Mouse (Mus musculus): ENCODE results near the gene Arhgap5. TPM values are rescaled to one million over a fixed set of nuclear protein-coding genes. Genes with fewer than 3 reads are reported as not detected.

Arhgap5 gene
- polyA plus RNA-seq, 1 experiment from 2014 or later, result 46.0 TPM

GRCm38 (mm10) chr12:52602883-52603694, 99.3 kb downstream of the Arhgap5 start:
- Histone ChIP-seq H3K27me3 (replicated peaks) (no peaks in the 10 kb centered on the region), H3K36me3 (no peaks in the 10 kb centered on the region), H3K4me3 (peak overlapping the region; percentile 91), H3K27ac (ENCODE audit: poor library complexity, severe bottlenecking) (peak overlapping the region; percentile 88), H3K4me2 (peak overlapping the region; percentile 78), H3K9ac (peak overlapping the region; percentile 79), H3K4me1 (replicated peaks) (0 out of 2 replicates have a peak, but pooled peaks cover 5% of the 10 kb centered on the region), H3K9me3 (replicated peaks) (peaks cover 8% of the 10 kb centered on the region)
- ATAC-seq (ENCODE audit: insufficient number of reproducible peaks, low FRiP score), result peak; percentile 91
- WGBS, result under 1% methylated on average over 35 of the region's 35 CpGs

- under 1% methylated on average over 21 of the region's 21 CpGs for WGBS
- Histone ChIP-seq H3K27ac (ENCODE audit: poor library complexity, severe bottlenecking) (peak overlapping the region; percentile 88), H3K4me3 (peak overlapping the region; percentile 91), H3K4me2 (peak overlapping the region; percentile 78), H3K36me3 (no peaks in the 10 kb centered on the region), H3K27me3 (replicated peaks) (no peaks in the 10 kb centered on the region), H3K4me1 (replicated peaks) (0 out of 2 replicates have a peak, but pooled peaks cover 5% of the 10 kb centered on the region), H3K9ac (peak overlapping the region; percentile 79), H3K9me3 (replicated peaks) (peaks cover 2% of the 10 kb centered on the region; the same call in 1 of the 2 replicates)
- ATAC-seq (ENCODE audit: insufficient number of reproducible peaks, low FRiP score), result peak; percentile 84
Observed at GRCm38 (mm10) chr12:52603695-52604255, 100.0 kb downstream of the Arhgap5 start.

DNA sequence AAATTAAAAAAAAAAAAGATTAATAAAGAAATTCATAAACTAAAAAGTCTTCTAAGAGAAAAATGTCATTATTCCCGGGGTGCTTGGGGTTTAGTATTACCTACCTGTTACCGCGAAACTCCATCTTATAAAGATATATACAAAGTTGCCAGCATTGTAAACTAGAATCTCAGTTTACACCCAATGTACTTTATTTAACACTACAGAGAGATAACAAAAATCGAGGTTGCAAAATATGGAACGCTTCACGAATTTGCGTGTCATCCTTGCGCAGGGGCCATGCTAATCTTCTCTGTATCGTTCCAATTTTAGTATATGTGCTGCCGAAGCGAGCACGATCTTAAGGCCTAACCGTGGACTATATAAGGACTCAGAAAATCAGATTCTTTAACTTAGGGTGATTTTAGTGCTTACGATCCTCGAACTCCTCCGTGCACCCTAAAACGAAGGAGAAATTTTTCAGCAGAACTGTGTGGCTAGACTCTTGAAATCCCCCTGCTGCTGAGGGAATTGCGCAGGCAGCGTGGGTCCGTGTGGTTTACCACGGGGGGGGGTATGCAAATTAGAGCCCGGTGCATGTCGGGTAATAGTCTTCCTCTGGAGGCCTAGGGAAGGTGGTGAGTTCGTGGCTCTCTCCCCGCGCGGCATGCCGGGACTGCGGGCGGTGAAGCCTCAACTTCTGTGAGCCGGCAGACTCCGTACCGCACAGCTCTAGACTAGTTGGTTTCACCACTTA, 100.7 kb downstream of the Arhgap5 start:
- ATAC-seq (ENCODE audit: insufficient number of reproducible peaks, low FRiP score), result peak; percentile 87
- 0 out of 2 replicates have a peak, but pooled peaks cover 5% of the 10 kb centered on the region for H3K4me1 ChIP-seq (replicated peaks)
- H3K27ac ChIP-seq (ENCODE audit: poor library complexity, severe bottlenecking), result peak overlapping the region; percentile 88
- H3K36me3 ChIP-seq, result no peaks in the 10 kb centered on the region
- under 1% methylated on average over 33 of the region's 33 CpGs for WGBS
- peak overlapping the region; percentile 91 for H3K4me3 ChIP-seq
- H3K9ac ChIP-seq, result peak overlapping the region; percentile 79
- H3K4me2 ChIP-seq, result peak overlapping the region; percentile 78
- H3K27me3 ChIP-seq (replicated peaks), result no peaks in the 10 kb centered on the region
- H3K9me3 ChIP-seq (replicated peaks), result 0 out of 2 replicates have a peak, but pooled peaks cover 2% of the 10 kb centered on the region

DNA sequence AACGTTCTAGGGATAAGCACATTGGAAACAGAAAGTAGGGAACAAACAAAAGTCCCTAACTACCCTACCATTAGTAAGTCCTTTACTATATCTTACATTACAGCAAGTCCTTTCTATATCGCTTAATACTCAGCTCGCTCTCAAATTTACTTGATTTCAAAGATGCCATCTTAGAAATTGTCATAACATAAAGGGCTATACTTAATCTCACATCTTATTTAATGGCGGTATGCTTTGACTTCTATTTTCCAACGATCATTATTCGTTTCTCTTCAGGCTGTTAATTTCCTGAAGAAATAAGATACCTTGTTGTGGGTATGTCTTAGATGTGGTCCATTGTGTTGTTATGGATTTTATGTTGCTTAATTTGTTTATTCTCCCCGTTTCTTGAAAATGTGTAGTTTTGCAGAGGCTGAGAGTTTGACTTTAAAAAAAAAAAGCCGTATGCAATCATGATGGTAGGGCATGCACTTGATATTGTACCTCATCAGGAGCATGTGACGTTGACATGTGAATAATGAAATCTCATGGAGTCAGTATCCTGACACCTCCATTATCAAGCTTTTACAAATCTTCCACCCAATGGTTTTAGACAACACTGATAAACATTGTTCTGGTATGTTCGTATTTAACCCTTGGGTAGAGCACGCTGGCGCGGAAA, 101.3 kb downstream of the Arhgap5 start:
- 43% methylated on average over 13 of the region's 13 CpGs for WGBS
- Histone ChIP-seq H3K9me3 (replicated peaks) (no peaks in the 10 kb centered on the region), H3K9ac (peak overlapping the region; percentile 70)

GRCm38 (mm10) chr12:52607411-52607810, 103.6 kb downstream of the Arhgap5 start:
- no peaks in the 10 kb centered on the region for H3K9me3 ChIP-seq (replicated peaks)
- no peak overlapping the region for H3K4me3 ChIP-seq
- 0 out of 2 replicates have a peak, but pooled peaks cover 1% of the 10 kb centered on the region for H3K4me1 ChIP-seq (replicated peaks)
- no peak overlapping the region for H3K27ac ChIP-seq (ENCODE audit: poor library complexity, severe bottlenecking)
- no peak overlapping the region for H3K4me2 ChIP-seq
- no peaks in the 10 kb centered on the region for H3K27me3 ChIP-seq (replicated peaks)
- no peaks in the 10 kb centered on the region for H3K36me3 ChIP-seq
- 59% methylated on average over 4 of the region's 4 CpGs for WGBS
- ATAC-seq (ENCODE audit: insufficient number of reproducible peaks, low FRiP score), result no peak
- no peak overlapping the region for H3K9ac ChIP-seq

More for the DNA sequence above, 101.3 kb downstream of the Arhgap5 start:
- Histone ChIP-seq H3K36me3 (no peaks in the 10 kb centered on the region), H3K4me1 (replicated peaks) (0 out of 2 replicates have a peak, but pooled peaks cover 5% of the 10 kb centered on the region), H3K27ac (ENCODE audit: poor library complexity, severe bottlenecking) (peak overlapping the region; percentile 70), H3K27me3 (replicated peaks) (no peaks in the 10 kb centered on the region), H3K4me3 (peak overlapping the region; percentile 91), H3K4me2 (peak overlapping the region; percentile 78)
- no peak for ATAC-seq (ENCODE audit: insufficient number of reproducible peaks, low FRiP score)

DNA sequence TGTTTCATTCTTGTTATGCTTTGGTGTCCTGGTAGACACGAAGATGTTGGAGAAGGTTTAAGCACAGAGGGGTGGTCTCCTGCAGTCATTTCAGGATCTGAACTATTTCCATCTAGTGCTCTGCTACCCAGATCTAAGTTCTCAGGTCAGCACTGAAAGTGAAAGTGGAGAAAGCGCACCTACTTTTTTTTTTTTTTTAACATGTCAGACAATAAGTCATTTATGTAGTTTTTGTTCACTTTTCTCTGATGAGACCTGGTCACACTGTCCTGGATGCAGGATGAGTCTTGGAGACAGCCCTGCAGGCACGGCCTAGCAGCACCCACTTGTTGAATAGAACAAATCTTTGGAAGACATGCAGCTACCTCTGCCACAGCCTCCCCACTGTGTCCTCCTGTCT, 111.9 kb downstream of the Arhgap5 start:
- H3K4me3 ChIP-seq, result no peak overlapping the region
- H3K27me3 ChIP-seq (replicated peaks), result no peaks in the 10 kb centered on the region
- H3K9me3 ChIP-seq (replicated peaks), result no peaks in the 10 kb centered on the region
- H3K9ac ChIP-seq, result no peak overlapping the region
- H3K4me2 ChIP-seq, result no peak overlapping the region
- no peaks in the 10 kb centered on the region for H3K4me1 ChIP-seq (replicated peaks)
- H3K36me3 ChIP-seq, result no peaks in the 10 kb centered on the region
- 73% methylated on average over 3 of the region's 3 CpGs for WGBS
- ATAC-seq (ENCODE audit: insufficient number of reproducible peaks, low FRiP score), result no peak
- H3K27ac ChIP-seq (ENCODE audit: poor library complexity, severe bottlenecking), result no peak overlapping the region

DNA sequence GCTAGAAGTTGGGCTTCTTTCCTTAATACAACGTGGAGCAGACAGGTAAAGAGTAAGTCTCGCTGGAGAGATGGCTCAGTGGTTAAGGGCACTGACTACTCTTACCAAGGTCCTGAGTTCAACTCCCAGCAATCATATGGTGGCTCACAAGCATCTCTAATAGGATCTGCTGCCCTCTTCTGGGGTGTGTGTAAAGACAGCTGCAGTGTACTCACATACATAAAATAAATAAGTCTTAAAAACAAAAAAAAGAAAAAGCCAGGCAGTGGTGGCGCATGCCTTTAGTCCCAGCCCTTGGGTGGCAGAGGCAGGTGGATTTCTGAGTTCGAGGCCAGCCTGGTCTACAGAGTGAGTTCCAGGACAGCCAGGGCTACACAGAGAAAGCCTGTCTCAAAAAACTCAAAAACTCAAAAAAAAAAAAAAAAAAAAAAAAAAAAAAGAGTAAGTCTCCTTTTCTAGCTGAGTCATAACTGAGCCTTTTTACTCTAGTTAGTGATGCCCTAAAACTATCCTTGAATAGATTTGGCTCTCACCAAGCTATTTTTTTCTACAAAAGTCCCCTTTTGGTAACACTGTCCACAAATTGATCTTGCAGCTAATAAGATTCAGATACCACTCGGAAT, 114.8 kb downstream of the Arhgap5 start:
- no peak overlapping the region for H3K4me3 ChIP-seq
- H3K27ac ChIP-seq (ENCODE audit: poor library complexity, severe bottlenecking), result no peak overlapping the region
- no peaks in the 10 kb centered on the region for H3K27me3 ChIP-seq (replicated peaks)
- no peak overlapping the region for H3K4me2 ChIP-seq
- H3K4me1 ChIP-seq (replicated peaks), result no peaks in the 10 kb centered on the region
- 78% methylated on average over 5 of the region's 5 CpGs for WGBS
- H3K9me3 ChIP-seq (replicated peaks), result no peaks in the 10 kb centered on the region
- no peak for ATAC-seq (ENCODE audit: insufficient number of reproducible peaks, low FRiP score)
- H3K36me3 ChIP-seq, result no peaks in the 10 kb centered on the region
- H3K9ac ChIP-seq, result no peak overlapping the region

DNA sequence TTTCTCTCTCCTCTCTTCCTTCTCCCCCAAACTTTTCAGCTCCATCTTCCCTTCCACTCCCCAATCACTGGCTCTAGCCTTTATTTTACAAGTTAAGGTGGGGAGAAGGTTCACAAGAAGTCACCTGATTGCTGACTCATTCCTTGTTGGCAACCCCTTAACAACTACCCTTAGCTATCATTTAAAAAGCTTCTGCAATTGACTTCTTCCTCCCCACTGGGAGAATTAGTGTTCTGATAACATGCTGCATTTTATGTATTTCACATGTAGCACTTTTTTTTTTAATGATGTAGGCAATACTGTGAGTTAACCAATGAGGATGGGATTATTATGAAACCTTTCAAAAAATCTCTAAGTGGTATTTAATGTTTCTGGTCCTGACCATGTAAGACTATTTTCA, 115.9 kb downstream of the Arhgap5 start:
- H3K36me3 ChIP-seq, result no peaks in the 10 kb centered on the region
- no peak overlapping the region for H3K4me3 ChIP-seq
- no peak for ATAC-seq (ENCODE audit: insufficient number of reproducible peaks, low FRiP score)
- H3K27me3 ChIP-seq (replicated peaks), result no peaks in the 10 kb centered on the region
- H3K27ac ChIP-seq (ENCODE audit: poor library complexity, severe bottlenecking), result no peak overlapping the region
- H3K4me1 ChIP-seq (replicated peaks), result no peaks in the 10 kb centered on the region
- H3K4me2 ChIP-seq, result no peak overlapping the region
- no peak overlapping the region for H3K9ac ChIP-seq
- no peaks in the 10 kb centered on the region for H3K9me3 ChIP-seq (replicated peaks)
